Mouse (Mus musculus) G1E-ER4 (cell line): ENCODE data around the gene Commd6. TPM values are rescaled to one million over a fixed set of nuclear protein-coding genes. Genes with fewer than 3 reads are reported as not detected.

Experiments used
- GATA1 ChIP-seq: IDR thresholded peaks from one replicate; pipeline ENCODE4 v1.8.0; 2012; ENCODE audit warnings: low read length, inconsistent platforms
- polyA plus RNA-seq: library from polyadenylated mRNA; stranded (reverse); fragments of >175 nt; gene quantifications from 2 replicates; pipeline ENCODE4 v1.2.3, GENCODE M21; 2012

The Commd6 gene
- polyA plus RNA-seq: 4.4 and 4.9 TPM in 2 replicates

GRCm38 (mm10) chr14:101640153-101640843, at the start of gene Commd6:
TSS of gene Commd6 (minus strand) at chr14:101640686.
- TF ChIP-seq GATA1: no peak

DNA sequence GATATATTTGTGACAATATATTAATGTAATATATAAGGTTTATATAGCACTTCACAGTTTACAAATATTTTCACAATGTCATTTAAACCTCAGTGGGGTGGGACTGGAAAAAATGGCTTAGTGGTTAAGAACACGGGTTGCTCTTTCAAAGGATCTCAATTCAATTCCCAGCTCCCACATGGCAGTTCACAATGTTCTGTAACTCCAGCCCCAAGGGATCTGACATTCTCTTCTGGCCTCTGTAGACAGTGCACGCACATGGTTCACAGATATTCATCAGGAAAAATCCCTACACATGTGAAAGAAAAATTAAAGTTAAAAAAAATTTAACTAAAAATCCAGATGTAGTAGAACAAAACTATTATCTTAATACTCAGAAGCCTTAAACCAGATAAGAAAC, 47.9 kb upstream of the Commd6 start:
- no peak for TF ChIP-seq GATA1

- no peak for TF ChIP-seq GATA1
Measured at GRCm38 (mm10) chr14:101687696-101688095, 47.2 kb upstream of the Commd6 start.

- TF ChIP-seq GATA1: no peak
Measured at GRCm38 (mm10) chr14:101672226-101672625, 31.7 kb upstream of the Commd6 start.

DNA sequence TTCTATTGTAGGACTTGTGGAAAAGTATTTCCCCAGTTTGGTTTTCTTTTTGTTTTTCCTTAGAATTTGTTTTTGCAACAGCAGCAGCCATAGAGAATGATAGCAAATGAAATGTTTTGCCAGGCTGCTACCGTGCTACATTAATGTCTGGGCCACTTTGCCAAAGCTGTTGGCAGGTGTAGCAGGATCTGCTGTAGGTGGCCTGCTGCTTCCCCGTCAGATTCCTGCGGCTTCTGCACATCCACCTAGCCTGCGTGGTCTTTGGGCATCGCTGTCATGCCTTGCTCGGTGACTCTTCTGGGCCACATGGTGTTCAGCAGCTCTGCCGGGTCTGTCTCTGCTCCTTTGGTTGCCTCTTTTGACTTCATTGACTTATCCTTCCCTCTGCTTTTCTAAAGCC, 28.1 kb upstream of the Commd6 start:
- TF ChIP-seq GATA1: no peak

GRCm38 (mm10) chr14:101666536-101666935, 26.1 kb upstream of the Commd6 start:
- no peak for TF ChIP-seq GATA1

DNA sequence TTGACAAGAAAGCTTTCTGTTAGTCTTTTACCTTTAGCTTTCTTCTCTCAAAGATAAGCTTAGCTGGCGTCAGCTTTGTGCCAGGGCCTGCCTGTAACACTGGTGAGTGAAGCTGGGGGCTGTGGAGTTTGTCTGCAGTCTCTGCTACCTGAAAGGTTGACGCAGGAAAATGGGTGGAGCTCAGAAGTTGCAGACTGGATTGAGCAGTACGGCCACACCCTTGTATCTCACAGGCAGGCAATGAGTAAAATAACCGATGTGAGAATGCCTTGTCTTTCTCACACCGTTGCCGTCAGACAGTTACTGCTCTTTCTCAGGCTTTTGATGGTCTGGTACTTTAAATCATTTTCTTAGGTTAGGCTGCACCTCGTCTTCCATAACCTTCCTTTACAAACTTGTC, 25.6 kb upstream of the Commd6 start:
- no peak for TF ChIP-seq GATA1

GRCm38 (mm10) chr14:101664274-101664673, 23.8 kb upstream of the Commd6 start:
- no peak for TF ChIP-seq GATA1

- no peak for TF ChIP-seq GATA1
Measured at GRCm38 (mm10) chr14:101661654-101662412, 21.3 kb upstream of the Commd6 start.

- TF ChIP-seq GATA1: no peak
Measured at GRCm38 (mm10) chr14:101656307-101656706, 15.8 kb upstream of the Commd6 start.

DNA sequence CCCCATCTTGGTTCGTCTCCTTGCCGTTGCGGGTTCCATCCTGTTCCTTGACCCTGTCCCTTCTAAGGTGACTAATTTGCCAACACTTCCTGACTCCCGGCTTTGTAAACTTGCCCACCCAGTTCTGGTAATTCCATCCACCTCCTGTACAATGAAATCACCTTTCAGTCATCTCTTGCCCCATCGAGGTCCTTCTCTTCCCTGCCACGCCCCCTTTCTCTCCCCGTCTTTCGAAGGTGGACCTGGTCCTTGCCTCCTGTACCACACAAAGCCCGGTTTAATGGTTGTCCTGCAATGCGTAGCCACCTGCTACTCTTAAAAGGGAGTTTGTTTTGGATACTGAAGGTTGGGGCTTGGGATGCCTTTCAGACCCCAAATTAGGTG, 14.0 kb upstream of the Commd6 start:
- no peak for TF ChIP-seq GATA1

GRCm38 (mm10) chr14:101653581-101654525, 13.4 kb upstream of the Commd6 start, which contains the start of gene Uchl3:
TSS of gene Uchl3 (plus strand) at chr14:101653967.
- no peak for TF ChIP-seq GATA1

- no peak for TF ChIP-seq GATA1
Measured at GRCm38 (mm10) chr14:101652571-101652970, 12.1 kb upstream of the Commd6 start.

DNA sequence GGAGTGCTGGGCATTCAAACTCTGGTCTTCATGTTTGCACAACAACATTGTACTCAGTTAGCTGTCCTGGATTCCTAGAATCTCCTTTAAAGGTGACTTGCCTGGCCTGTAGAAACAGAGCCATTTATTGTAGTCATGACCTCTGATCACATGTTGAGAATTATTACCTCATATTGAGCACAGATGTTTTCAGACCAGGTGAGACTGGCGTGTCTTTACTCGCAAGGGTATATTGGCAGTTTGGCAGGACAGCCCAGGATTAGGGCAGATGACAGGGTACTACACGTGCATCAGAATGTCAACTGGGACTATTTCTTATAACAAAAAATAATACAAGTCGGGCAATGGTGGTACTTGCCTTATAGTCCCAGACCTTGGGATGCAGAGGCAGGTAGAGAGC, 10.1 kb upstream of the Commd6 start:
- TF ChIP-seq GATA1: no peak

DNA sequence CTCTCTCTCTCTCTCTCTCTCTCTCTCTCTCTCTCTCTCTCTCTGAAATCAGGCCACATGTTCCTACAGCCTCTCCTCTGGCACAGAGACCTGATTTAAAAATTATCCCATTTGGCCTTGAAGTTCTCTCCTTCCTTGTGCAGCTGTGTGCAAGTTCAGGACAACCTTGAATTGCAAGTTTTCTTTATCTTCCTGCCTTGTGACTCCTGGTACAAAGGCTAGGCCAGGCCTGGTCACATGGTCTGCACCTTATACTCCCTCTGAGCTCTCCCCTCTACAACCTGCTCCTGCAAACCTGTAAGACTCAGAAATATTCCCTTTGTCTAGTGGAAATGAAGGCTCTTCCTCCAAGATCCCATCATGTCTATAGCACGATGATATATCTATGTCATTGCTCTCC, 4.5 kb upstream of the Commd6 start:
- no peak for TF ChIP-seq GATA1

DNA sequence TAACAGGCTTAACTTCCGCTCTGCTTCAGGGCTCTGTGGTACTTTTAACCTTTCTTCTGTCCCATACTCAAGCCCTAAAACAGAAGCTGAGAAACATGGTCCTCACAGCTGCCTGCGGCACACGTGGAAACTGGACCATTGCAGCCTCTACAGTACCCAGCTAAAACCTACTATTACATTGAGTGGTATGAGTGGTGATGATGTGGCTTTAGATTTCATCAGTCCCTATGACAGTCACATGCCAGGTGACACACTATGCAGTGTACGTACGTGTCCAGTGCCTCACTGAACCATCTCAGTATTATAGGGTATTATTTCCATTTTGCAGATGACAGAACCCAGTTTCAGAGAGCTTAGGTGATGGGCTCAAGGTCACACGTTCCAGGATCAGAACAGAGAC, 3.1 kb downstream of the Commd6 start:
- no peak for TF ChIP-seq GATA1
